In the genomic region with DNA sequence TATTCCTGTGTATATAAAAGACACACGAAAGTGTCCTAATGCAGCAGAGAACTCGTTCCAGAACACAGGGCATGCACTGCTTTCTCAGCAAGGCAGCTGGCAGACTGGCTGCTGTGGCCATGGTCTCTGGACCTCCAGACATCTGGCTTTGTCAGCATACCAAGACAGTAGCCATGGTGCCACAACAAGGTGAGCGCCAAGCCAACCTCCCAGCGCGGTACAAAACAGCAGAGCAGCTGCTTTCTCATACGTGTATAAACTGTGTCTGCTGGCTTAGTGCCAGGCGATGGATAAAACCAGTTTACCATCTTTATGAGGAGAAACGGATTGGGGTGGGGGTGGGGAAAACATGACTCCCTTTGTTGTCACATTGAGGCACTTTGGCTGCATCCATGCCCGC, we compare ENCODE assay signal across 16 mouse cellular contexts. TPM values are rescaled to one million over a fixed set of nuclear protein-coding genes. Genes with fewer than 3 reads are reported as not detected.
DNase-seq lines count a peak whose midpoint lies in the region; ATAC-seq and TF ChIP-seq lines count a peak whose summit lies in the region.
"Had no signal": no experiment of that assay in that cellular context is flagged by ENCODE, and none has a peak within 500 bp of the region (broad histone marks: within the 10 kb centered on the region; RNA-seq: fewer than 3 reads in every experiment).

No protein-coding gene starts in this region.

- no peaks in the 10 kb centered on the region for H3K36me3 ChIP-seq in intestine, embryonic 15.5 days
- H3K36me3 ChIP-seq in intestine, embryonic 16.5 days (ENCODE audit: control insufficient read depth, insufficient read depth, low read length), result no peaks in the 10 kb centered on the region
- no peaks in the 10 kb centered on the region for H3K36me3 ChIP-seq in liver, embryonic 16.5 days (ENCODE audit: control insufficient read depth, insufficient read depth)
- H3K36me3 ChIP-seq in liver, postnatal 0 days (replicated peaks; ENCODE audit: insufficient read depth, low read length), result no peaks in the 10 kb centered on the region
- no peaks in the 10 kb centered on the region for H3K36me3 ChIP-seq in kidney, postnatal 0 days (ENCODE audit: insufficient read depth, low read length)
- H3K36me3 ChIP-seq: hindbrain, embryonic 12.5 days; limb, embryonic 13.5 days had no signal

- H3K9ac ChIP-seq in intestine, embryonic 15.5 days, result no peak overlapping the region
- H3K9ac ChIP-seq in intestine, embryonic 16.5 days (ENCODE audit: low read depth, low read length), result no peak overlapping the region
- H3K9ac ChIP-seq in liver, embryonic 16.5 days (ENCODE audit: low read depth, low read length), result no peak overlapping the region
- H3K9ac ChIP-seq in liver, postnatal 0 days (replicated peaks), result no peak overlapping the region
- no peak overlapping the region for H3K9ac ChIP-seq in kidney, postnatal 0 days (ENCODE audit: low read depth, low read length)
- H3K9ac ChIP-seq: hindbrain, embryonic 12.5 days; limb, embryonic 13.5 days had no signal

- no peak for TF ChIP-seq EP300 in liver, postnatal 0 days (IDR thresholded peaks at IDR 0.05; ENCODE audit: low read depth)

- no peaks in the 10 kb centered on the region for H3K27me3 ChIP-seq in intestine, embryonic 15.5 days (replicated peaks)
- H3K27me3 ChIP-seq in intestine, embryonic 16.5 days (replicated peaks; ENCODE audit: control insufficient read depth, insufficient read depth, low read length), result no peaks in the 10 kb centered on the region
- H3K27me3 ChIP-seq in liver, embryonic 16.5 days (ENCODE audit: control insufficient read depth, insufficient read depth, low read depth, low read length), result no peaks in the 10 kb centered on the region
- H3K27me3 ChIP-seq in liver, postnatal 0 days (ENCODE audit: insufficient read depth, low read length), result no peaks in the 10 kb centered on the region
- H3K27me3 ChIP-seq in kidney, postnatal 0 days (ENCODE audit: insufficient read depth, low read length), result no peaks in the 10 kb centered on the region
- H3K27me3 ChIP-seq: hindbrain, embryonic 12.5 days; limb, embryonic 13.5 days; Patski had no signal

- no peak for DNase-seq in liver, postnatal 0 days
- DNase-seq in brain, embryonic 14.5 days (ENCODE audit: low read depth), result peak; percentile 65
- DNase-seq in kidney, postnatal 0 days (ENCODE audit: low spot score), result no peak
- DNase-seq in adrenal gland, postnatal 4 days (ENCODE audit: low spot score in 2 of 2), result no peak
- DNase-seq: cerebellum, adult 2 months; gastrocnemius, postnatal 25 days; layer of hippocampus, adult 9-11 months; right cerebral cortex, adult 18-20 months had no signal

- no peak for TF ChIP-seq CTCF in liver, postnatal 0 days (IDR thresholded peaks at IDR 0.05; ENCODE audit: low read depth)
- no peak for TF ChIP-seq CTCF in brain, embryonic 14.5 days (IDR thresholded peaks at IDR 0.05; ENCODE audit: borderline replicate concordance, extremely low read depth, insufficient read depth, insufficient read length)
- no peak for TF ChIP-seq CTCF in kidney, postnatal 0 days (IDR thresholded peaks at IDR 0.05; ENCODE audit: low read depth)

- 0 out of 2 replicates have a peak, but pooled peaks have one; percentile 5 for ATAC-seq in intestine, embryonic 15.5 days
- no peak for ATAC-seq in intestine, embryonic 16.5 days
- no peak for ATAC-seq in liver, embryonic 16.5 days (ENCODE audit: low read depth)
- no peak for ATAC-seq in liver, postnatal 0 days
- ATAC-seq in kidney, postnatal 0 days (replicated peaks; ENCODE audit: low FRiP score, low read depth), result no peak; the same call in 1 of the 2 replicates
- ATAC-seq: activated CD4-positive, CD25-positive, alpha-beta regulatory T cell, adult 4 months; Patski had no signal

- TF ChIP-seq POLR2A in brain, embryonic 14.5 days (IDR thresholded peaks at IDR 0.05; ENCODE audit: borderline replicate concordance, extremely low read depth, insufficient read depth, insufficient read length, poor library complexity, severe bottlenecking), result no peak

- H3K27ac ChIP-seq in intestine, embryonic 15.5 days, result no peak overlapping the region
- no peak overlapping the region for H3K27ac ChIP-seq in intestine, embryonic 16.5 days (ENCODE audit: low read length)
- H3K27ac ChIP-seq in liver, embryonic 16.5 days (ENCODE audit: low read length), result 0 out of 2 replicates have a peak overlapping the region, but pooled peaks have one; percentile 12
- no peak overlapping the region for H3K27ac ChIP-seq in liver, postnatal 0 days (ENCODE audit: low read depth)
- H3K27ac ChIP-seq in kidney, postnatal 0 days, result peak overlapping the region; percentile 19; the same call in 1 of the 2 replicates
- H3K27ac ChIP-seq: hindbrain, embryonic 12.5 days; limb, embryonic 13.5 days had no signal

- H3K4me1 ChIP-seq in intestine, embryonic 15.5 days (replicated peaks), result peaks cover 2% of the 10 kb centered on the region; the same call in 1 of the 2 replicates
- H3K4me1 ChIP-seq in intestine, embryonic 16.5 days (ENCODE audit: control insufficient read depth, insufficient read depth, low read length), result peaks cover 9% of the 10 kb centered on the region; the same call in 1 of the 2 replicates
- peaks cover 40% of the 10 kb centered on the region for H3K4me1 ChIP-seq in liver, embryonic 16.5 days (ENCODE audit: control insufficient read depth, low read depth, low read length)
- peaks cover 14% of the 10 kb centered on the region for H3K4me1 ChIP-seq in liver, postnatal 0 days (ENCODE audit: insufficient read depth)
- peaks cover 23% of the 10 kb centered on the region for H3K4me1 ChIP-seq in kidney, postnatal 0 days (replicated peaks; ENCODE audit: insufficient read depth, low read length)

- 60% methylated on average over 9 of the region's 9 CpGs for WGBS in intestine, embryonic 15.5 days
- 59% methylated on average over 9 of the region's 9 CpGs for whole genome bisulfite sequencing in intestine, embryonic 16.5 days
- WGBS in liver, embryonic 16.5 days (ENCODE audit: insufficient replicate concordance), result 83% methylated on average over 9 of the region's 9 CpGs
- WGBS in liver, postnatal 0 days (ENCODE audit: insufficient replicate concordance), result 75% methylated on average over 9 of the region's 9 CpGs
- 65% methylated on average over 9 of the region's 9 CpGs for WGBS in kidney, postnatal 0 days

- H3K4me2 ChIP-seq in intestine, embryonic 15.5 days (replicated peaks), result no peak overlapping the region
- no peak overlapping the region for H3K4me2 ChIP-seq in intestine, embryonic 16.5 days (ENCODE audit: low read depth, low read length)
- H3K4me2 ChIP-seq in liver, embryonic 16.5 days (ENCODE audit: low read depth, low read length), result no peak overlapping the region
- H3K4me2 ChIP-seq in liver, postnatal 0 days (ENCODE audit: low read depth, low read length), result no peak overlapping the region
- no peak overlapping the region for H3K4me2 ChIP-seq in kidney, postnatal 0 days (ENCODE audit: low read length)
- H3K4me2 ChIP-seq: hindbrain, embryonic 12.5 days; limb, embryonic 13.5 days had no signal

- H3K4me3 ChIP-seq in intestine, embryonic 15.5 days (replicated peaks), result no peak overlapping the region
- H3K4me3 ChIP-seq in intestine, embryonic 16.5 days (ENCODE audit: low read length), result no peak overlapping the region
- H3K4me3 ChIP-seq in liver, embryonic 16.5 days (ENCODE audit: low read depth, low read length), result no peak overlapping the region
- H3K4me3 ChIP-seq in liver, postnatal 0 days (ENCODE audit: low read depth, low read length), result no peak overlapping the region
- H3K4me3 ChIP-seq in kidney, postnatal 0 days (replicated peaks; ENCODE audit: low read depth, low read length), result no peak overlapping the region
- H3K4me3 ChIP-seq: hindbrain, embryonic 12.5 days; limb, embryonic 13.5 days had no signal

- H3K9me3 ChIP-seq in intestine, embryonic 15.5 days, result no peaks in the 10 kb centered on the region
- no peaks in the 10 kb centered on the region; the same call in 1 of the 2 replicates for H3K9me3 ChIP-seq in intestine, embryonic 16.5 days (ENCODE audit: control insufficient read depth, low read length)
- no peaks in the 10 kb centered on the region for H3K9me3 ChIP-seq in liver, embryonic 16.5 days (replicated peaks; ENCODE audit: control insufficient read depth, low read length)
- no peaks in the 10 kb centered on the region for H3K9me3 ChIP-seq in liver, postnatal 0 days (ENCODE audit: low read length)
- no peaks in the 10 kb centered on the region for H3K9me3 ChIP-seq in kidney, postnatal 0 days (replicated peaks; ENCODE audit: low read length)
- H3K9me3 ChIP-seq: hindbrain, embryonic 12.5 days; limb, embryonic 13.5 days had no signal

RNA-seq across cellular contexts. Expression of a gene that starts 25.5 kb away (rescaled TPM):
- 2.7 and 2.9 TPM in 2 replicates for polyA plus RNA-seq in intestine, embryonic 15.5 days (2015; fragmentation: Nextera tagmentation; extraction: Ambion mirVana)
- polyA plus RNA-seq in intestine, embryonic 16.5 days (2015; fragmentation: Nextera tagmentation; extraction: Ambion mirVana), result 1.5 and 2.2 TPM in 2 replicates
- polyA plus RNA-seq in liver, embryonic 16.5 days (2015; fragmentation: Nextera tagmentation; extraction: Ambion mirVana), result 1.7 TPM in 2 replicates
- 1.8 and 2.2 TPM in 2 replicates for polyA plus RNA-seq in liver, postnatal 0 days (2015; fragmentation: Nextera tagmentation; extraction: Ambion mirVana)
- polyA plus RNA-seq in brain, embryonic 14.5 days (2012; rRNA removed), result 2.2 and 3.4 TPM in 2 replicates
- 85.5 and 93.2 TPM in 2 replicates for polyA plus RNA-seq in kidney, postnatal 0 days (2015; fragmentation: Nextera tagmentation; extraction: Ambion mirVana)
- total RNA-seq in adrenal gland, postnatal 4 days (2021), result 10 to 100 TPM in 1 of 2 experiments, 1 to 10 TPM in 1; 6.5 to 23.4 TPM
- total RNA-seq: megakaryocyte progenitor cell, adult 5-6 weeks had no signal
- polyA plus RNA-seq: activated CD4-positive, CD25-positive, alpha-beta regulatory T cell, adult 4 months had no signal

RNA-seq across cellular contexts. Expression of a gene that starts 40.8 kb away (rescaled TPM):
- polyA plus RNA-seq in intestine, embryonic 15.5 days (2015; fragmentation: Nextera tagmentation; extraction: Ambion mirVana), result 29.6 and 31.3 TPM in 2 replicates
- 33.4 and 33.5 TPM in 2 replicates for polyA plus RNA-seq in intestine, embryonic 16.5 days (2015; fragmentation: Nextera tagmentation; extraction: Ambion mirVana)
- 16.7 and 18.4 TPM in 2 replicates for polyA plus RNA-seq in liver, embryonic 16.5 days (2015; fragmentation: Nextera tagmentation; extraction: Ambion mirVana)
- polyA plus RNA-seq in liver, postnatal 0 days (2015; fragmentation: Nextera tagmentation; extraction: Ambion mirVana), result 18.3 and 20.3 TPM in 2 replicates
- 17.4 and 26.6 TPM in 2 replicates for polyA plus RNA-seq in brain, embryonic 14.5 days (2012; rRNA removed)
- 29.5 and 32.9 TPM in 2 replicates for polyA plus RNA-seq in kidney, postnatal 0 days (2015; fragmentation: Nextera tagmentation; extraction: Ambion mirVana)
- total RNA-seq in adrenal gland, postnatal 4 days (2021), result 10 to 100 TPM; 18.6 TPM

RNA-seq across cellular contexts. Expression of a gene that starts 40.9 kb away (rescaled TPM):
- 20.7 and 21.6 TPM in 2 replicates for polyA plus RNA-seq in intestine, embryonic 15.5 days (2015; fragmentation: Nextera tagmentation; extraction: Ambion mirVana)
- polyA plus RNA-seq in intestine, embryonic 16.5 days (2015; fragmentation: Nextera tagmentation; extraction: Ambion mirVana), result 21.3 and 22.8 TPM in 2 replicates
- polyA plus RNA-seq in liver, embryonic 16.5 days (2015; fragmentation: Nextera tagmentation; extraction: Ambion mirVana), result 11.6 and 12.2 TPM in 2 replicates
- polyA plus RNA-seq in liver, postnatal 0 days (2015; fragmentation: Nextera tagmentation; extraction: Ambion mirVana), result 10.4 and 10.5 TPM in 2 replicates
- polyA plus RNA-seq in brain, embryonic 14.5 days (2012; rRNA removed), result 9.2 and 9.9 TPM in 2 replicates
- polyA plus RNA-seq in kidney, postnatal 0 days (2015; fragmentation: Nextera tagmentation; extraction: Ambion mirVana), result 20.0 and 21.1 TPM in 2 replicates
- total RNA-seq in adrenal gland, postnatal 4 days (2021), result 10 to 100 TPM; 21.3 to 22.3 TPM

Comparison
In these comparisons a context has a peak if more than half of its experiments do, and no peak if none do; other contexts are left out.
1. H3K27ac ChIP-seq: peak in liver, embryonic 16.5 days (single experiment) and kidney, postnatal 0 days (single experiment); none in intestine, embryonic 15.5 days (single experiment), intestine, embryonic 16.5 days (single experiment) and liver, postnatal 0 days (single experiment).
2. RNA of a gene that starts 25.5 kb away (polyA plus RNA-seq): 85.5 to 93.2 TPM in kidney, postnatal 0 days; 2.2 to 3.4 TPM in brain, embryonic 14.5 days, 2.7 to 2.9 TPM in intestine, embryonic 15.5 days, 1.8 to 2.2 TPM in liver, postnatal 0 days, 1.5 to 2.2 TPM in intestine, embryonic 16.5 days and 1.7 TPM in liver, embryonic 16.5 days; every median in the first group is over 10 times any median in the second.